In the genomic region with DNA sequence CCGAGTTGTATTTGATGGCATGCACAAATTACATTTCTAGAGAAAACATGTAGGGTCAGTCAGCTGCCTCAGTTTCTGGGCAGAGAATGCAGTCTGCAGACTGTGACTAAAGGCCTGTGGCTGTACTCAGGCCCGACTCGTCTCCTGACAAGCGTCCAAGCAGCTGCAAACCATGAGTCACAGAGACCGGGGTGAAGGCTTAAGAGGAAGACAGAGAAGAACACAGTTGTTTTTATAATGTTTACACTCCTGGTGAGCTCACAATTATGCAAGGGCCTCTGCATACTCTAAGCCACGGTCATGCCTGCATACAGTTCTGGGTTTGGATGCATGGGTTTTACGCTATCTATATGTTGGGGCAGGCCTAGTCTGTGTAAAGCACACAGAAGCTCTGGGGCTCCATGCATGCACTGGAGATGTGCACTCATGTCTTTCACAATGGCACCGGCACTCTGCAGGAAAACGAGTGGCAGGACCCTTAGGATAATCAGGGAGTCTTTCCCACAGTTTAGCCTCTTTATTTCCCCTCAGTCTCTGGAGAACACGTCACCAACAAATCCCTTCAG, we compare ENCODE assay signal across 9 mouse cellular contexts. TPM values are rescaled to one million over a fixed set of nuclear protein-coding genes. Genes with fewer than 3 reads are reported as not detected.
DNase-seq lines count a peak whose midpoint lies in the region; ATAC-seq and TF ChIP-seq lines count a peak whose summit lies in the region.
"Had no signal": no experiment of that assay in that cellular context is flagged by ENCODE, and none has a peak within 500 bp of the region (broad histone marks: within the 10 kb centered on the region; RNA-seq: fewer than 3 reads in every experiment).

No protein-coding gene starts in this region.

- no peaks in the 10 kb centered on the region for H3K4me1 ChIP-seq in testis, adult 2 months (ENCODE audit: control insufficient read depth, insufficient read depth, low read length)
- H3K4me1 ChIP-seq in hindbrain, postnatal 0 days (ENCODE audit: insufficient read depth, low read length) = peaks cover 16% of the 10 kb centered on the region
- peaks cover 44% of the 10 kb centered on the region for H3K4me1 ChIP-seq in midbrain, embryonic 15.5 days
- H3K4me1 ChIP-seq: liver, embryonic 13.5 days had no signal

- H3K27me3 ChIP-seq in testis, adult 2 months (ENCODE audit: control insufficient read depth, insufficient read depth, low read length) = no peaks in the 10 kb centered on the region
- no peaks in the 10 kb centered on the region for H3K27me3 ChIP-seq in hindbrain, postnatal 0 days (ENCODE audit: insufficient read depth, low read length)
- no peaks in the 10 kb centered on the region for H3K27me3 ChIP-seq in midbrain, embryonic 15.5 days (replicated peaks)
- H3K27me3 ChIP-seq: liver, embryonic 13.5 days had no signal

- no peak for TF ChIP-seq CTCF in testis, adult 2 months (IDR thresholded peaks at IDR 0.05; ENCODE audit: control insufficient read depth, insufficient read depth, insufficient replicate concordance, low read depth, low read length)
- no peak for TF ChIP-seq CTCF in gastrocnemius, adult 2 months (IDR thresholded peaks at IDR 0.05)
- TF ChIP-seq CTCF in hindbrain, postnatal 0 days (IDR thresholded peaks at IDR 0.05; ENCODE audit: low read depth) = no peak

- WGBS in hindbrain, postnatal 0 days = 46% methylated on average over 10 of the region's 10 CpGs
- WGBS in midbrain, embryonic 15.5 days = 23% methylated on average over 10 of the region's 10 CpGs

- H3K4me3 ChIP-seq in testis, adult 2 months (ENCODE audit: control insufficient read depth, low read depth, low read length) = no peak overlapping the region
- no peak overlapping the region for H3K4me3 ChIP-seq in gastrocnemius, adult 2 months
- H3K4me3 ChIP-seq in hindbrain, postnatal 0 days (ENCODE audit: low read length) = no peak overlapping the region
- H3K4me3 ChIP-seq in midbrain, embryonic 15.5 days = no peak overlapping the region
- H3K4me3 ChIP-seq: liver, embryonic 13.5 days had no signal

- H3K9ac ChIP-seq in hindbrain, postnatal 0 days (replicated peaks; ENCODE audit: low read length) = no peak overlapping the region
- no peak overlapping the region for H3K9ac ChIP-seq in midbrain, embryonic 15.5 days
- H3K9ac ChIP-seq: liver, embryonic 13.5 days had no signal

- peak overlapping the region; percentile 30; the same call in 1 of the 2 replicates for H3K27ac ChIP-seq in testis, adult 2 months (ENCODE audit: control insufficient read depth, insufficient read depth, low read depth, low read length)
- H3K27ac ChIP-seq in gastrocnemius, adult 2 months = peak overlapping the region; percentile 70
- no peak overlapping the region for H3K27ac ChIP-seq in hindbrain, postnatal 0 days
- H3K27ac ChIP-seq in midbrain, embryonic 15.5 days = peak overlapping the region; percentile 72
- H3K27ac ChIP-seq: liver, embryonic 13.5 days had no signal

- no peaks in the 10 kb centered on the region for H3K9me3 ChIP-seq in hindbrain, postnatal 0 days (ENCODE audit: low read length)
- no peaks in the 10 kb centered on the region for H3K9me3 ChIP-seq in midbrain, embryonic 15.5 days
- H3K9me3 ChIP-seq: liver, embryonic 13.5 days had no signal

- no peak for DNase-seq in testis, postnatal 10 days (ENCODE audit: low spot score)
- peak; percentile 85 for DNase-seq in gastrocnemius, adult 2 months
- DNase-seq in hindbrain, postnatal 0 days (ENCODE audit: low spot score) = peak; percentile 35
- no peak for DNase-seq in thymus, postnatal 36 days
- DNase-seq in c-Kit-positive CD71-positive TER-119-positive erythroid progenitor cells, embryonic 14.5 days (ENCODE audit: low spot score) = no peak
- DNase-seq: liver, embryonic 13.5 days had no signal

- intact Hi-C loops in gastrocnemius, adult 2 months (cut with DNase I) = no loop called here

- no peak for TF ChIP-seq POLR2A in testis, adult 2 months (IDR thresholded peaks at IDR 0.05; ENCODE audit: control insufficient read depth, low read depth, low read length)

- no peaks in the 10 kb centered on the region for H3K36me3 ChIP-seq in testis, adult 2 months (ENCODE audit: control insufficient read depth, insufficient read depth, low read length)
- no peaks in the 10 kb centered on the region for H3K36me3 ChIP-seq in hindbrain, postnatal 0 days (ENCODE audit: insufficient read depth, low read length)
- H3K36me3 ChIP-seq in midbrain, embryonic 15.5 days (replicated peaks) = no peaks in the 10 kb centered on the region
- H3K36me3 ChIP-seq: liver, embryonic 13.5 days had no signal

- ATAC-seq in hindbrain, postnatal 0 days = 0 out of 2 replicates have a peak, but pooled peaks have one; percentile 24
- peak; percentile 71 for ATAC-seq in midbrain, embryonic 15.5 days (replicated peaks)
- no peak for ATAC-seq in megakaryocyte progenitor cell, adult 5-6 weeks (replicated peaks; ENCODE audit: poor library complexity)

- H3K4me2 ChIP-seq in hindbrain, postnatal 0 days (ENCODE audit: low read depth, low read length) = no peak overlapping the region
- no peak overlapping the region for H3K4me2 ChIP-seq in midbrain, embryonic 15.5 days
- H3K4me2 ChIP-seq: liver, embryonic 13.5 days had no signal

RNA-seq across cellular contexts. Expression of a gene that starts 39.8 kb away (rescaled TPM):
- 1.0 and 1.2 TPM in 2 replicates for polyA plus RNA-seq in testis, adult 2 months (2012; rRNA removed)
- total RNA-seq in gastrocnemius, adult 2 months (2021) = 10 to 100 TPM in 1 of 2 experiments, 1 to 10 TPM in 1; 6.9 to 13.8 TPM
- 51.0 and 52.5 TPM in 2 replicates for total RNA-seq in hindbrain, postnatal 0 days (2014; rRNA removed)
- 3.9 and 4.1 TPM in 2 replicates for polyA plus RNA-seq in hindbrain, postnatal 0 days (2015; fragmentation: Nextera tagmentation; extraction: Ambion mirVana)
- 2.6 and 2.7 TPM in 2 replicates for polyA plus RNA-seq in midbrain, embryonic 15.5 days (2015; fragmentation: Nextera tagmentation; extraction: Ambion mirVana)
- total RNA-seq in megakaryocyte progenitor cell, adult 5-6 weeks (2015) = 0.02 and 0.05 TPM in 2 replicates
- total RNA-seq in megakaryocyte progenitor cell, adult 5-6 weeks (2017) = 0.12 TPM in 1 of 2 replicates, not detected in the other

RNA-seq across cellular contexts. Expression of a gene that starts 41.0 kb away (rescaled TPM):
- not detected in 2 replicates for polyA plus RNA-seq in testis, adult 2 months (2012; rRNA removed)
- under 1 TPM; 0.06 to 0.13 TPM for total RNA-seq in gastrocnemius, adult 2 months (2021)
- 0.36 and 0.68 TPM in 2 replicates for total RNA-seq in hindbrain, postnatal 0 days (2014; rRNA removed)
- polyA plus RNA-seq in hindbrain, postnatal 0 days (2015; fragmentation: Nextera tagmentation; extraction: Ambion mirVana) = 0.13 TPM in 1 of 2 replicates, not detected in the other
- polyA plus RNA-seq in midbrain, embryonic 15.5 days (2015; fragmentation: Nextera tagmentation; extraction: Ambion mirVana) = 0.05 TPM in 1 of 2 replicates, not detected in the other
- total RNA-seq in megakaryocyte progenitor cell, adult 5-6 weeks (2015) = 0.20 TPM in 1 of 2 replicates, not detected in the other
- total RNA-seq in megakaryocyte progenitor cell, adult 5-6 weeks (2017) = 0.41 and 0.42 TPM in 2 replicates

Comparison
In these comparisons a context has a peak if more than half of its experiments do, and no peak if none do; other contexts are left out.
1. DNase-seq: peak in gastrocnemius, adult 2 months (single experiment) and hindbrain, postnatal 0 days (single experiment); none in testis, postnatal 10 days (single experiment), thymus, postnatal 36 days (0 of 2) and c-Kit-positive CD71-positive TER-119-positive erythroid progenitor cells, embryonic 14.5 days (single experiment).
2. RNA of a gene that starts 39.8 kb away (total RNA-seq): 51.0 to 52.5 TPM in hindbrain, postnatal 0 days and 6.9 to 13.8 TPM in gastrocnemius, adult 2 months; 0.02 to 0.12 TPM in megakaryocyte progenitor cell, adult 5-6 weeks; every median in the first group is over 4 times any median in the second.